Mouse (Mus musculus): ENCODE measurements around the gene Hsf5. TPM values are rescaled to one million over a fixed set of nuclear protein-coding genes. Genes with fewer than 3 reads are reported as not detected.

Hsf5 gene
- polyA plus RNA-seq, 1 experiment = 0.05 TPM

GRCm38 (mm10) chr11:87688478-87689203 is 71.7 kb downstream of the Hsf5 start:
- Histone ChIP-seq H3K27me3 (ENCODE audit: control insufficient read depth, insufficient read depth, low read length) (no peaks in the 10 kb centered on the region; the same call in 1 of the 2 replicates), H3K4me1 (replicated peaks; ENCODE audit: control insufficient read depth, insufficient read depth, low read length) (peaks cover 6% of the 10 kb centered on the region; the same call in 1 of the 2 replicates), H3K4me3 (ENCODE audit: control insufficient read depth, insufficient read depth, low read length) (no peak overlapping the region), H3K36me3 (ENCODE audit: control insufficient read depth, insufficient read depth, low read length) (no peaks in the 10 kb centered on the region), H3K27ac (ENCODE audit: control insufficient read depth, insufficient read depth, low read length) (no peak overlapping the region)
- 80% methylated on average over 11 of the region's 11 CpGs for WGBS
- TF ChIP-seq CTCF (IDR thresholded peaks at IDR 0.05; ENCODE audit: borderline replicate concordance, control insufficient read depth, extremely low read depth, insufficient read depth, low read length, poor library complexity) = no peak
- no peak for TF ChIP-seq POLR2A (IDR thresholded peaks at IDR 0.05; ENCODE audit: control insufficient read depth, extremely low read depth, insufficient read depth, low read length, poor library complexity)
- DNase-seq = no peak

- TF ChIP-seq POLR2A (IDR thresholded peaks at IDR 0.05; ENCODE audit: control insufficient read depth, extremely low read depth, insufficient read depth, low read length, poor library complexity) (no peak), CTCF (IDR thresholded peaks at IDR 0.05; ENCODE audit: borderline replicate concordance, control insufficient read depth, extremely low read depth, insufficient read depth, low read length, poor library complexity) (no peak)
- Histone ChIP-seq H3K27me3 (ENCODE audit: control insufficient read depth, insufficient read depth, low read length) (no peaks in the 10 kb centered on the region; the same call in 1 of the 2 replicates), H3K27ac (ENCODE audit: control insufficient read depth, insufficient read depth, low read length) (no peak overlapping the region), H3K4me3 (ENCODE audit: control insufficient read depth, insufficient read depth, low read length) (no peak overlapping the region), H3K4me1 (replicated peaks; ENCODE audit: control insufficient read depth, insufficient read depth, low read length) (peaks cover 6% of the 10 kb centered on the region; the same call in 1 of the 2 replicates), H3K36me3 (ENCODE audit: control insufficient read depth, insufficient read depth, low read length) (no peaks in the 10 kb centered on the region)
- 40% methylated on average over 7 of the region's 7 CpGs for WGBS
- DNase-seq = no peak
These were observed 72.4 kb downstream of the Hsf5 start for GRCm38 (mm10) chr11:87689402-87689808.

GRCm38 (mm10) chr11:87690054-87690740 is 73.2 kb downstream of the Hsf5 start:
- no peaks in the 10 kb centered on the region for H3K36me3 ChIP-seq (ENCODE audit: control insufficient read depth, insufficient read depth, low read length)
- no peaks in the 10 kb centered on the region; the same call in 1 of the 2 replicates for H3K27me3 ChIP-seq (ENCODE audit: control insufficient read depth, insufficient read depth, low read length)
- no peak for DNase-seq
- 49% methylated on average over 16 of the region's 16 CpGs for whole genome bisulfite sequencing
- TF ChIP-seq POLR2A (IDR thresholded peaks at IDR 0.05; ENCODE audit: control insufficient read depth, extremely low read depth, insufficient read depth, low read length, poor library complexity) (no peak), CTCF (IDR thresholded peaks at IDR 0.05; ENCODE audit: borderline replicate concordance, control insufficient read depth, extremely low read depth, insufficient read depth, low read length, poor library complexity) (no peak)
- no peak overlapping the region for H3K27ac ChIP-seq (ENCODE audit: control insufficient read depth, insufficient read depth, low read length)
- peaks cover 6% of the 10 kb centered on the region; the same call in 1 of the 2 replicates for H3K4me1 ChIP-seq (replicated peaks; ENCODE audit: control insufficient read depth, insufficient read depth, low read length)
- no peak overlapping the region for H3K4me3 ChIP-seq (ENCODE audit: control insufficient read depth, insufficient read depth, low read length)

DNA sequence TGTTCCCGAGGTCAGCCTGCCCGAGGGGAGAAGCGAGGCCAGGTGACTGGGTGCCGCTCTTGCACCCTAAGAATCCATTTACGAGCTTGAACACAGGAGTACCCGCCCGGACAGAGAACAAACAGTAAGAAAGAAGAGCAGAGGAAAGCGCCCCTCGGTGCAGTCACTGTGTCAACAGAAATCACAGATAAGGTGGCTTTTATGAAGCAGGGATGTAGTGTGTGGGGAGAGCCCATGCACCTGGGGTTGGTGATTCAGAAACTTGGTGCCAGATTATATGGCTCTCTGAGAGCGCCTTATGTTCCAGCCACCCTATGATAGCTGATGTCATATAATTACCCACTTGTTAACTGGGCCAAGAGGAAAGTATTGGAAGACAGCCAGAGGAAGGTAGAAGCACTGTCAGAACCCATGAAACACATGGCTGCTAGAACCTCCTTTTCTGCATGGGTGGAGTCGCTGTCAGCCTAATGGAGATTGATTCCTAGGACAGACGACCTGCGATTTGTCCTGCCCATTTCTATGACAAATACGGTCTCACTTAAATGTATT is 80.2 kb downstream of the Hsf5 start:
- Histone ChIP-seq H3K27ac (ENCODE audit: control insufficient read depth, insufficient read depth, low read length) (no peak overlapping the region), H3K4me1 (replicated peaks; ENCODE audit: control insufficient read depth, insufficient read depth, low read length) (no peaks in the 10 kb centered on the region), H3K4me3 (ENCODE audit: control insufficient read depth, insufficient read depth, low read length) (no peak overlapping the region), H3K36me3 (ENCODE audit: control insufficient read depth, insufficient read depth, low read length) (no peaks in the 10 kb centered on the region), H3K27me3 (ENCODE audit: control insufficient read depth, insufficient read depth, low read length) (no peaks in the 10 kb centered on the region)
- 88% methylated on average over 14 of the region's 14 CpGs for WGBS
- DNase-seq = no peak
- TF ChIP-seq POLR2A (IDR thresholded peaks at IDR 0.05; ENCODE audit: control insufficient read depth, extremely low read depth, insufficient read depth, low read length, poor library complexity) = no peak
- TF ChIP-seq CTCF (IDR thresholded peaks at IDR 0.05; ENCODE audit: borderline replicate concordance, control insufficient read depth, extremely low read depth, insufficient read depth, low read length, poor library complexity) = no peak

GRCm38 (mm10) chr11:87698126-87698525 is 81.2 kb downstream of the Hsf5 start:
- H3K4me1 ChIP-seq (replicated peaks; ENCODE audit: control insufficient read depth, insufficient read depth, low read length) = no peaks in the 10 kb centered on the region
- 94% methylated on average over 4 of the region's 4 CpGs for WGBS
- no peak overlapping the region for H3K4me3 ChIP-seq (ENCODE audit: control insufficient read depth, insufficient read depth, low read length)
- no peak overlapping the region for H3K27ac ChIP-seq (ENCODE audit: control insufficient read depth, insufficient read depth, low read length)
- TF ChIP-seq POLR2A (IDR thresholded peaks at IDR 0.05; ENCODE audit: control insufficient read depth, extremely low read depth, insufficient read depth, low read length, poor library complexity) (no peak), CTCF (IDR thresholded peaks at IDR 0.05; ENCODE audit: borderline replicate concordance, control insufficient read depth, extremely low read depth, insufficient read depth, low read length, poor library complexity) (no peak)
- no peaks in the 10 kb centered on the region for H3K36me3 ChIP-seq (ENCODE audit: control insufficient read depth, insufficient read depth, low read length)
- no peaks in the 10 kb centered on the region for H3K27me3 ChIP-seq (ENCODE audit: control insufficient read depth, insufficient read depth, low read length)
- no peak for DNase-seq

DNA sequence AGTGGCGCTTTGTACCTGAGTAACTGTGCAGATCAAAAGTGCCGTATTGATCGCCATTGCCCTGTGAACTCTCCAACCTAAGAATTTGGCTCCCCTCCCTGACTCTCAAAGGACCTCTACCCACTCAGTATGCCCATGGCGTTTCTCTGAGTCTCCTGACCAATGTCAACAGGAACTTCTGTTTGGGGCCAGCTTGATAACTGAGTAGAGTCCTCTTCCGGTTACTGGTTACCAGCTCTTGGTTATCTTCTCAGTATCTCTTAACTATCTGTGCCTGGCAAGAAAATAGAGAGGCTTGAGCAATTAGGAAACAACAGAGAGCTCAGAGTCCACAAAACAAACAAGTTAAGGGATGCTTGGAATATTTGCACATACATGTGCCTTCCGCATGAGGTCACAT is 84.1 kb downstream of the Hsf5 start:
- Histone ChIP-seq H3K4me1 (replicated peaks; ENCODE audit: control insufficient read depth, insufficient read depth, low read length) (no peaks in the 10 kb centered on the region), H3K4me3 (ENCODE audit: control insufficient read depth, insufficient read depth, low read length) (no peak overlapping the region), H3K27ac (ENCODE audit: control insufficient read depth, insufficient read depth, low read length) (no peak overlapping the region), H3K36me3 (ENCODE audit: control insufficient read depth, insufficient read depth, low read length) (no peaks in the 10 kb centered on the region), H3K27me3 (ENCODE audit: control insufficient read depth, insufficient read depth, low read length) (no peaks in the 10 kb centered on the region)
- no peak for TF ChIP-seq CTCF (IDR thresholded peaks at IDR 0.05; ENCODE audit: borderline replicate concordance, control insufficient read depth, extremely low read depth, insufficient read depth, low read length, poor library complexity)
- no peak for TF ChIP-seq POLR2A (IDR thresholded peaks at IDR 0.05; ENCODE audit: control insufficient read depth, extremely low read depth, insufficient read depth, low read length, poor library complexity)
- 95% methylated on average over 6 of the region's 6 CpGs for WGBS
- no peak for DNase-seq

Data from thymus, adult 2 months (tissue).